Mouse (Mus musculus): ENCODE results near the gene Dchs1.
"Not testable (repeated sequence)": the region's sequence is repeated elsewhere in the genome, so short reads cannot be mapped to it uniquely, and the experiment has no call there.

Gene Dchs1

GRCm38 (mm10) chr7:105741978-105742377 lies 45.5 kb downstream of the Dchs1 start:
- DNase-seq, result no peak

- no peak for DNase-seq
Observed at GRCm38 (mm10) chr7:105740851-105741250, 46.6 kb downstream of the Dchs1 start.

GRCm38 (mm10) chr7:105740089-105740795 lies 47.2 kb downstream of the Dchs1 start:
- no peak for DNase-seq

GRCm38 (mm10) chr7:105738948-105739347 lies 48.5 kb downstream of the Dchs1 start:
- DNase-seq, result no peak

GRCm38 (mm10) chr7:105738286-105738685 lies 49.2 kb downstream of the Dchs1 start:
- DNase-seq, result no peak

GRCm38 (mm10) chr7:105737648-105738047 lies 49.8 kb downstream of the Dchs1 start:
- no peak for DNase-seq

GRCm38 (mm10) chr7:105736911-105737521 lies 50.4 kb downstream of the Dchs1 start, which contains the start of gene Rrp8:
Gene Rrp8 (minus strand): TSS chr7:105737385.
- DNase-seq, result peak in 1 of 2 experiments; percentile 52

- peak; percentile 83 for DNase-seq
Observed at GRCm38 (mm10) chr7:105736264-105736901, 51.1 kb downstream of the Dchs1 start, which contains the start of gene Ilk. Gene Ilk (plus strand): TSS chr7:105736592.

- not testable (repeated sequence) for DNase-seq
Observed at GRCm38 (mm10) chr7:105735464-105735863, 52.0 kb downstream of the Dchs1 start.

GRCm38 (mm10) chr7:105734826-105735225 lies 52.6 kb downstream of the Dchs1 start:
- no peak for DNase-seq

GRCm38 (mm10) chr7:105733836-105734235 lies 53.6 kb downstream of the Dchs1 start:
- DNase-seq, result no peak

GRCm38 (mm10) chr7:105728701-105729428 lies 58.6 kb downstream of the Dchs1 start:
- no peak for DNase-seq

- no peak for DNase-seq
Observed at GRCm38 (mm10) chr7:105726980-105727325, 60.5 kb downstream of the Dchs1 start.

GRCm38 (mm10) chr7:105726144-105726979 lies 61.1 kb downstream of the Dchs1 start:
- no peak for DNase-seq

- DNase-seq, result no peak
Observed at GRCm38 (mm10) chr7:105721916-105722315, 65.5 kb downstream of the Dchs1 start.

- no peak for DNase-seq
Observed at GRCm38 (mm10) chr7:105715366-105715765, 72.1 kb downstream of the Dchs1 start.

- DNase-seq, result no peak
Observed at GRCm38 (mm10) chr7:105708733-105709132, 78.7 kb downstream of the Dchs1 start.

GRCm38 (mm10) chr7:105703816-105704215 lies 83.6 kb downstream of the Dchs1 start:
- DNase-seq, result no peak

- no peak for DNase-seq
Observed at GRCm38 (mm10) chr7:105703184-105703583, 84.3 kb downstream of the Dchs1 start.

Measured in spleen, adult 18-20 months (tissue).